Mouse (Mus musculus) adrenal gland (tissue): ENCODE measurements around the gene Scly.

ENCODE experiments used
- intact Hi-C: fragments of 180-260 bp; cut with DNase I; formaldehyde crosslinking; loops from one replicate; pipeline ENCODE4 v1.15.1; 2025

The Scly gene

GRCm38 (mm10) chr1:91299026-91299706, 1.0 kb downstream of the Scly start:
- intact Hi-C loops = loop anchor here (2.0 kb wide), 1 partner anchor 48 kb away; the partner anchor contains the start of gene Ube2f

GRCm38 (mm10) chr1:91299707-91300426, 1.7 kb downstream of the Scly start:
- intact Hi-C loops = loop anchor here (2.0 kb wide), 1 partner anchor 49 kb away; the partner anchor contains the start of gene Ube2f

GRCm38 (mm10) chr1:91301206-91301920, 3.2 kb downstream of the Scly start:
- intact Hi-C loops = no loop called here

GRCm38 (mm10) chr1:91302021-91302420, 3.9 kb downstream of the Scly start:
- intact Hi-C loops = no loop called here

GRCm38 (mm10) chr1:91304621-91305020, 6.5 kb downstream of the Scly start:
- intact Hi-C loops = no loop called here

GRCm38 (mm10) chr1:91309366-91310085, 11.4 kb downstream of the Scly start:
- intact Hi-C loops = no loop called here

GRCm38 (mm10) chr1:91312273-91312672, 14.1 kb downstream of the Scly start:
- intact Hi-C loops = no loop called here

GRCm38 (mm10) chr1:91313251-91313650, 15.1 kb downstream of the Scly start:
- intact Hi-C loops = no loop called here

GRCm38 (mm10) chr1:91317656-91318055, 19.5 kb downstream of the Scly start:
- intact Hi-C loops = no loop called here

- intact Hi-C loops = no loop called here
Measured at GRCm38 (mm10) chr1:91321760-91322438, 23.8 kb downstream of the Scly start, which contains the start of gene Espnl. Gene Espnl (plus strand): TSS chr1:91322075.

- intact Hi-C loops = no loop called here
Measured at GRCm38 (mm10) chr1:91324646-91325045, 26.5 kb downstream of the Scly start.

GRCm38 (mm10) chr1:91325488-91326042, 27.4 kb downstream of the Scly start:
- intact Hi-C loops = no loop called here

- intact Hi-C loops = no loop called here
Measured at GRCm38 (mm10) chr1:91332102-91332501, 34.0 kb downstream of the Scly start.

GRCm38 (mm10) chr1:91333582-91333981, 35.4 kb downstream of the Scly start:
- intact Hi-C loops = no loop called here

- intact Hi-C loops = no loop called here
Measured at GRCm38 (mm10) chr1:91337355-91337754, 39.2 kb downstream of the Scly start.

GRCm38 (mm10) chr1:91344001-91344400, 45.9 kb downstream of the Scly start:
- intact Hi-C loops = loop anchor here (10.0 kb wide), 1 partner anchor 169 kb away; the partner anchor contains the start of gene Ramp1

- intact Hi-C loops = loop anchor here (10.0 kb wide), 1 partner anchor 170 kb away; the partner anchor contains the start of gene Ramp1
Measured at GRCm38 (mm10) chr1:91344921-91345685, 47.0 kb downstream of the Scly start.

GRCm38 (mm10) chr1:91346892-91347291, 48.8 kb downstream of the Scly start:
- intact Hi-C loops = loop anchor here (10.0 kb wide), 1 partner anchor 172 kb away; the partner anchor contains the start of gene Ramp1

GRCm38 (mm10) chr1:91350841-91351240, 52.7 kb downstream of the Scly start, which contains the start of gene Klhl30:
Gene Klhl30 (plus strand): TSS chr1:91351016.
- intact Hi-C loops = no loop called here
